Mouse (Mus musculus): ENCODE data around the gene Proz. TPM values are rescaled to one million over a fixed set of nuclear protein-coding genes. Genes with fewer than 3 reads are reported as not detected.

The Proz gene
- 0.10 TPM in 1 of 2 replicates, not detected in the other for polyA plus RNA-seq (2012; ENCODE audit: low replicate concordance)

GRCm38 (mm10) chr8:13060441-13061150, at the start of gene Proz:
Gene Proz, plus strand, starts transcription at chr8:13060914.

DNA sequence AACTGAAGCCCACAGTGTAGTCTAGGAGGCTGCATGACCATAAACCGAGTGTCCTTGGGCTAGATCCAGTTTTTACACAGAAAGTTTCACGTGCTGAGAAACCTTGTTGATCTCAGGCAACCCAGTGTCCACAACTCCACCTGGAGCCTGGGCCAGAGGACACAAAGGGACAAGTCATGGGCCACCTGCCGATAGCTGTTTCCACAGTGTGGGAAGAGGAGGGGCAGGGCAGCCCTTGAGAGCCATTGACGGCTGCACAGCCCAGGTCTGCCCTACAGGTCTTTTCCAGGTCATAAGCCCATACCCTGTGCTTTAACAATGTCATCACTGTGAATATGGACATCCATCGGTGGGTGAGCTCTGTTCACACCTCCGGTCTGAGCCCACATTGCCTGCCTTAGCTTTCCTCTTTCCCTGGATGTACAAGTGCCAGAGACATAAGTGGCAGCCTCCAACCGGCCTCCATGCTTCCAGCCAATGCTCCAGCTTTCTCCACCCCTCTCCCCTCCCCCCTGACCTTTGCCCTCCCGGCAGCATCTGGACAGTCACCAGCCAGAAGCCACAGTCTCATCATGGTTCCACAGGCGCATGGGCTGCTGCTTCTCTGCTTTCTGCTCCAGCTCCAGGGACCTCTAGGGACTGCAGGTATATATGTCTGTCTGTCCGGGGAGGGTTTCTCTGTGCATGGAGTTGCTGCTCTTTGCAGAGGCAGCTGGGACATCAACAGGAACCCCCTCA, 35.1 kb upstream of the Proz start, which contains the start of gene F7:
Gene F7 (plus strand): TSS at position 548 of the 738 bp plus-strand sequence.

GRCm38 (mm10) chr8:13037015-13037414, 23.7 kb upstream of the Proz start, which contains the start of gene F10:
Gene F10, plus strand, starts transcription at chr8:13037308.

GRCm38 (mm10) chr8:13105087-13105881, 44.6 kb downstream of the Proz start, which contains the start of the genes Pcid2 and Cul4a:
Gene Pcid2, minus strand, starts transcription at chr8:13105459.
Gene Cul4a, plus strand, starts transcription at chr8:13105621.

Other genes starting within 250 kb of the Proz start
- gene Mcf2l, start 187.1 kb upstream of the Proz start, polyA plus RNA-seq (2012; ENCODE audit: low replicate concordance): 1.0 and 4.4 TPM in 2 replicates
- 0.10 TPM in 1 of 2 replicates, not detected in the other for gene F7, start 34.9 kb upstream of the Proz start, polyA plus RNA-seq (2012; ENCODE audit: low replicate concordance)
- 0.93 and 7.8 TPM in 2 replicates for gene F10, start 23.6 kb upstream of the Proz start, polyA plus RNA-seq (2012; ENCODE audit: low replicate concordance)
- gene Pcid2, start 44.5 kb downstream of the Proz start, polyA plus RNA-seq (2012; ENCODE audit: low replicate concordance): 7.1 and 13.0 TPM in 2 replicates
- 20.2 and 40.9 TPM in 2 replicates for gene Cul4a, start 44.7 kb downstream of the Proz start, polyA plus RNA-seq (2012; ENCODE audit: low replicate concordance)
- 187 and 252 TPM in 2 replicates for gene Lamp1, start 98.2 kb downstream of the Proz start, polyA plus RNA-seq (2012; ENCODE audit: low replicate concordance)
- 0.21 and 0.47 TPM in 2 replicates for gene Grtp1, start 139.7 kb downstream of the Proz start, polyA plus RNA-seq (2012; ENCODE audit: low replicate concordance)
- gene Adprhl1, start 193.2 kb downstream of the Proz start, polyA plus RNA-seq (2012; ENCODE audit: low replicate concordance): 0.04 and 0.10 TPM in 2 replicates
- 1.5 and 4.7 TPM in 2 replicates for gene Dcun1d2, start 227.2 kb downstream of the Proz start, polyA plus RNA-seq (2012; ENCODE audit: low replicate concordance)
- gene Tmco3, start 227.3 kb downstream of the Proz start, polyA plus RNA-seq (2012; ENCODE audit: low replicate concordance): 4.0 and 12.9 TPM in 2 replicates

Measured in hematopoietic multipotent progenitor cell, adult 10-12 weeks (in vitro differentiated cells).